Mouse (Mus musculus): ENCODE results near the gene Eps8l3.

The Eps8l3 gene

DNA sequence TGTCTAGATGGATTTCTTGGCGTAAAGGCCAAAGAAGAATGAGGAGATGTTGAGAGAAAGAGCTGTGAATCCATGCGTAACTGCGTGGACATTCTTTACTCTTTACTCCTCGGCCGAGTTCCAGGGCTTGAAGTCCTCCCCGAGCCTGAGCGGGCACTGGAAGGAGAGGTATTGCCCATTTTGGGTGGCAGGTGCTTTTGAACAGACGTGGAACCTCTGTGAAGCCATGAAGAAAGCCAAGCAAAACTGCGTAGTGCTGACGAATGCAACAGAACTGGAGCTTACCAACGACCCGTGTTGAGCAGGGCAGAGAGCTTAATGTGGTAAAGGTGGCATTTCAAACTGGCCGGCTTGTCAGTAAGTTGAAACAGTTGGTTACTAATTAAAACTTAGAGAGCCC lies 21.7 kb downstream of the Eps8l3 start:
- no peak for DNase-seq

DNA sequence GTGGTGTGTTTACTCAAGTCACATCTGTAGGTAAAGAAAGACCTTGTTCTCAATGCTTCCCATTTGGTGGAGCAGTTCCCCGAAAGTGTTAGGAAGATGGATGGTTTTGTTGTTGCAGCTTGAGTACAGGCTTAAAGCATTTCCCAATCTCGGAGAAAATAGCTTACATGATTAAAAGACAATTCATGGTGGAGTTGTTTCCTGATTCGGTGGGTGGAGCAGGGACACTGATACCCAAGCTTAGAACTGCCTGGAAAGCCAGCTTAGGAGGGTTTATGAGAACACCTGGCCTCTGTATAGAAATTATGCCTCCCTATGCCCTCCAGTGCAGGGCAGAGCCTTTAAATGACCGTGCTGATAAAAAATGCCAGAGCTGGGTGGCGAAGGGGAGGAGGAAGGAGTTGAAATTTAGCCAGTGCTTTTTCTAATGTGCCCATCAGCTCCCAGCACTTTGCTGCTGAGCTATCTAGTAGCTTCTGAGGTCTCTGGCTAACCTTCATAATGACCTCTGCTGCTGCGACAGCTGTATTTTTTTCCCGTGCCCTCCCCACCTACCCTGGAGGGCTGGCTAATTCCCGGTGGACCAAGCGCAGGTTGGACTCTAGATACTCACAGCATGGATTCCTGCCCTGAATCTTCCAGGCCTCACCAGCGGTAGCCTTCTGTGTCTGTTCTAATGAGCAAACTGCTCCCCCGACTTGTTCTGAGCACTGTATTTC lies 24.1 kb downstream of the Eps8l3 start:
- no peak for DNase-seq

DNA sequence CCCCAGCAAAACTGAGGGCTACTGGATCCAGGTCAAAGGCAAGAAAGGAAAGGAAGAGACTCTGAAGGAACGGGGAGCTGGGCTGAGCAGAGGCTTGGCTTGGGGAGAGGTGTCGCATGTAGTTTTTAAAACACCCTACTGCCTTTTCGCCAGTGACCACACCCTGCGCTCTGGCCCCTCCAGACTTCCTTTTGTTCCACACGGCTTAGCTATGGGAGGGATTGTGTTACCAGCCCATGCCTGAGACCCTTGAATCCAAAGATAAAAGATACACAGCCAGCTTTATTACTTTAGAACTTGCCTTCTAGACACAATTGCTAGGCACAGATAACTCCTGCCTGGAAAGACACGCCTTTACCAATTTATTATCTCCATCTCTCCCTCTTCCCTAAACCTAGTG lies 28.9 kb downstream of the Eps8l3 start:
- DNase-seq = no peak

DNA sequence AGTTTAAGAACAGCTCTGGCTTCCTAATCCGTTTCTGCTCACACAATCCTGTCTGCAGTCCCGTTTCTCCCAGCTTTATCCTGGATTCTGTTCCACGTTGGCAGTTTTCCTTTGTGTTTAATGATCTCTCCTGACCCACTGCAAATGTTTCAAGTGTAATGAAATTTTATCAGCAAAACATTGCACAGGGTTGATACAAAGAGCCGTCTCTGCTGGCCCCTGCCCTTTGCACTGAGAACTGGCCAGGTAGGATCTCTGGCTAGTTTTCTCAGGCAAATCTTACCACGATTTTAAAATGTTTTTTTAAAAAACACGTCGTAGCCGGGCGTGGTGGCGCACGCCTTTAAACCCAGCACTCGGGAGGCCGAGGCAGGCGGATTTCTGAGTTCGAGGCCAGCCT lies 39.6 kb downstream of the Eps8l3 start:
- DNase-seq = no peak

DNA sequence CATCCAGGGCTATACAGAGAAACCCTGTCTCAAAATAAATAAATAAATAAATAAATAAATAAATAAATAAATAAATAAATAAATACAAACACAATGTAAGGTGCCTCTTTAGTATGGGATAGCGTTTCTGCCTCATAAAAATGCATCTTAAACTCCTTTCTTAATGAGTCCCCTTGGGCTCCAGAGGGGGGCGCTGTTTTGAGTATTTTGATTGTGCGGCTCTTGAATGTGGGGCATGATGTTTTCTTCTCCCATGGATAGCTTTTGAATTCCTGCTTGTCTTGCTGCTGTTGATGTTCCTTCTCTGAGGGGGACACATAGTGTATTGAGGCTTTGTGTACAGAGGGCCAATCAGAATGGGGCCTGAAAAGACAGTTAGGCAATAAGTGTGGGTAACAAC lies 40.1 kb downstream of the Eps8l3 start:
- no peak for DNase-seq

DNA sequence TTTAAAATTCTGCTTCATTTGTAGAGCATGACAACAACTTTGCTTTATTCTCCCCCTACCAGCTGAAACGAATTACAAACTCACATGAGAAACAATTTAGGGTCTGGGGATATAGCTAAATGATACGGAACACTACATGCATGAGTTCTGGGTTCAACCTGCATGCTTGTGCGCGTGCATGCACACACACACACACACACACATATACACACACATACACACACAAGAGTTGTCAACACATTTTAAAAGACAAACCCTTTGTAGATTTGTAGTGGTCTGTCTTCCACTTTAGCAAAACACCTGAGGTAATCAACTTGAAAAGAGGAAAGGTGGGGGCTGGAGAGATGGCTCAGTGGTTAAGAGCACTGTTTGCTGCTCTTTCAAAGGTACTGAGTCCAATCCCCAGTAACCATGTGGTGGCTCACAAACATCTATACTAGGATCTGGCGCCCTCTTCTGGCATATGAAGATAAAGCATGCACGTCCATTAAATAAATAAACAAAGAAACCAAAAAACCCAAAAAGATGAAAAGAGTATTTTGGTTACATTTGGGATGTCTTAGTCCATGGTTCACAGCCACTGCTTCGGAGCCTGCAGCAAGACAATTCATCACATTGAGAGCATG lies 40.9 kb downstream of the Eps8l3 start:
- no peak for DNase-seq

DNA sequence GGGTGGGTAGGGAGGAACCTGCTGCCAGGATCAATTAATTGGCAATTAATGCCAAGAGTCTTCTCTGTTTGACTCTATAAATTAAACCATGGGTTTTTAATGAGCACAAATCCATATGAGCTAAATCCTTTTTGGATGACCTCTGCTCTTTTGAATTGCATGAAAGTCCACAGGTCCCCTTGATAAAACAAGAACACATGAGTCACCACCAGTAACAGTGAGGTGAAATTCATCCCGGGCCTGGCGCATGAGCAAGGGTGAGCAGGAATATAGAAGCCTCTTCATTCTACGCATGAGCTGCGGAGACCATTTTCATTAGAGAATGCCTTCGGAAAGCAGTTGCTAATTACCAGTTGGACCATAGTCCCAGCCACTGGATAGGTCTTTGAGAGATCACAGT lies 43.3 kb downstream of the Eps8l3 start:
- no peak for DNase-seq

DNA sequence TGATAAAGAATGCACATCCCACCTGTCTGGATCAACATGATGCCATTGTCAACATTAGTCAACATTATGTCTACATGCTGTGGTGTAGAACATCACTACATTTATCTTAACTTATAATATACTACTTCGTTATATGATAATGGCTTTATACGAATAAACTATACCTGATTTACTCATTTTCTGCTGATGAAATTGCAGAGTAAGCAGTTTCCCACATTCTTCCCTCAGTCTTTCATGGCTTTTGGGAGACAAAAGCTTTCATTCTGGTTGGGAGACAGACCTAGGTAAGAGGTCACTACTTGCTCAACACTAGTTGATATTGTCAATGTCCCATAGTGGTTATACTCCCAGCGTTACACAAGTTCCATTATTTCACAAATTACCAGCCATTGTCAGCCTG lies 48.3 kb downstream of the Eps8l3 start:
- DNase-seq = no peak

DNA sequence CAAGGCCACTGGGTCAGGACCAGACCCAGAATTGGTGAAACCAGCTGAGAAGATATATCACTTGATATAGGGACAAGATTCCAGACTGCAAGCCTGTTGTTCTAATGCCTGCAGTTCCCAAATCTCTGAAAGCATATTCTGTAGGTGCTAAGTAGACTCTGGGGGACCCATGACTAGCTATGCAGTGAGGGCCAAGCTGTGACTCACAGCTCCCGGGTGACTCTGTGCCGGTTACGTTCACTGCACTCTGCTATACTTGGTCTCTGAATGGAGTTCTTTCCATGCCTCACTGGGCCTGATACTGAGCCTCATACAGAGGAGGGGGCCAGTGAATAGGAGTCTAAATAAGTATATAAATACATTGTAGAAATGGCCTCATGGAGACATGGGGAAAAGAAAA lies 50.8 kb downstream of the Eps8l3 start:
- DNase-seq = no peak

DNA sequence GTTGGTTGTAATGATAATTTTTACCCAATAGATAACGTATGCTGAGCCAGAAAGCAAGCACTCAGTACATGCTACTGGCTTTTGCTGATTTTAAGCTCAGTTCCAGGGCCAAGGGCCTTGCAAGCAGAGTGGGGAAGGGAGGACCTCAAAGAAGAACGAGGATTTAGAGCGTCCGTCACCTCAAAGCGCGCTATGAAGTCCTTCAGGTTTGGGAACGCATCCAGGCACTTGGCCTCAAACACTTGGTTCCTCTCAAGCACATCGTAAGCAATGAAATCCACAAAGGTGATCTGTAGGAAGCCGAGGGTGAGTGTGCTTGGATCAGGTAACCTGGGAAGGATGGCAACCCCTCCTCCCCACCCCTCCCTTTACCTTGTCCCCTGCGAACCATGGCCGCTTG lies 51.7 kb downstream of the Eps8l3 start:
- DNase-seq = no peak

DNA sequence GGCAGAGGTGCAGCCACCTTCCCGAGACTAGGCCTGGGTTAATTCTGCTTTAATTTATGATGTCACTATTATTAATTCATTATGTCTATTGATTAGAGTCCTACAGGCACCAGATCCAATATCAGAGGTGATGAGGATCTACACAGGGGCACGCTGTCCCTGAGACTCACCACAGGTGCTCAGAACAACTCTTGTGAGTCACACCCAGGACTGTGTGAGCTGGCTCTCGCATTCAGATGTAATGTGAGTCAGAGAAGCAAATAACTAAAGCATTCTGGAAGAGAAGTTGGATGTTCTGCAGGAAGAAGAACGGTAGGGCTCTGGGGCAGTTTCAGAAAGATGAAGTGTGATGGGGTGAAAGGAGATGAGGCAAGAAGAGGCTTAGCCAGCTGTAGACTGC lies 52.2 kb downstream of the Eps8l3 start:
- DNase-seq = no peak

DNA sequence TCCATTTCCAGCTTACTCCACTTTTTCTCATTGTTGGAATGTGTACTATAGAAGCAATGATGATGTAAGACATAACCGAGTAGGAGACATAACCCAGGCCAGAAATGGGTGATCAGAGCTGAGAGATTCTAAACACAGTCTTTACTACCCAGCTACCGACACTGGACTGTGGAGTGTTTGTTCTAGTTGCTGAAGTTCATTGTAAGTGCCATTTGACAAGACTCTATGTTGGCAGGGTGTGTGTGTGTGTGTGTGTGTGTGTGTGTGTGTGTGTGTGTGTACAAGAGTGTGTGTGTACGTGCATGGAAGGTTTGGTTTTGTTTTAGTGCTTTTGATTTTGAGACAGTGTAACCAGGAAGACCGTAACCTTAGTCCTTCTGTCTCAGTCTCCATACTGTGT lies 52.7 kb downstream of the Eps8l3 start:
- no peak for DNase-seq

DNA sequence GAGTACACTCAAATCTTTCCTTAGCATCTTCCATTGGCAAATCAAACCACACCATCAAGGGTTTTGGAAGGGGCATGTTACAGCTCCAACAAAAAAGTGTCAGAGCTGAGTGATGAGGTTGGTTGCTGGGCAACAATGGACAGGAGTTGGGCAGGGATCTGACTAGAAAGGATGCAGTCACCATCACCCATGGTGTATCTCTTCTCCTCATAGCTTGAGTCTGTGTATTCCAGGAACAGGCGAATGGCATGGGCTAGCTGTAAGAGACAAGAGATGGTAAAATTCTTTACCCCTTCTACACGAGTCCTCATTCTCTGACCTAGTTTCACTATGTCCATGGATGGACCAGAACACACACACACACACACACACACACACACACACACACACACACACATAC lies 54.1 kb downstream of the Eps8l3 start:
- DNase-seq = no peak

DNA sequence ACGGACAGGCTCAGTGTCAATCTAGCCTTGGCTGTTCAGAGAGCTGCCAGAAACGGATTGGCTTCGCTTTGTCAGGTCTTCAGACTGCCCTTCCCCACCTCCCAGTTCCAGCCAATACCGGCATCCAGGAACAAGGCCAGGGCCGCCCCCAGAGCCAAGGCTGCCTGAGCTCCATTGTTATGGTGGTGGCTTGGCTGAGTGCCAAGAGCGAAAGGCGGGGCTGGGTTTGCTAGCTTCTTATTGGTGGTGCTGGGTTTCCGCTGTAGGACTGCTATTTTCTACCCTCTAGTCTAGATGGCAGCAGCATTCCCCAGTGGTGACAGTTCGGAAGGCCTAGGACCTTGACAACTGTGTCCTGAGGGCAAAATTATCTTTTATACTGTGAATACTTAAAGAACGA lies 54.6 kb downstream of the Eps8l3 start, which contains the start of gene Gstm7:
Gene Gstm7, minus strand, starts transcription at position 148 of the 400 bp plus-strand sequence.
- DNase-seq = peak; percentile 95

DNA sequence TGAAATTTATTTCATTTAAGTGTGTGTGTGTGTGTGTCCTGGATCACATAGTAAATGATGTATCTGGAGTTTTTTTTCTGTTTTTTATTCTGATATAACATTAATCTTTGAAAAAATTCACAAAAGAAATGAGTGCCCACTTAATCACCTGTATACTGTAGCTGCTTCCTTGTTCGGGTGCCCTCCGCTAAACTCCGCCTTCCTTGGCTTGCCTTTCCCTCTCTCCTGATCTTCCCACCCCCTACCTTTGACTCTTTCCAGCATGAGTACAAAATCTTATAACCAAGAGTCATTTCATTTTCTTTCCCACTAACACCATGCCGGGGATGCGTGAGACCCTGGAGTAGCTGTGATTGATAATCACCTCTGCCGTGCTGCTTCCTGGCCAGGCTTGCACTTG lies 55.1 kb downstream of the Eps8l3 start:
- no peak for DNase-seq

DNA sequence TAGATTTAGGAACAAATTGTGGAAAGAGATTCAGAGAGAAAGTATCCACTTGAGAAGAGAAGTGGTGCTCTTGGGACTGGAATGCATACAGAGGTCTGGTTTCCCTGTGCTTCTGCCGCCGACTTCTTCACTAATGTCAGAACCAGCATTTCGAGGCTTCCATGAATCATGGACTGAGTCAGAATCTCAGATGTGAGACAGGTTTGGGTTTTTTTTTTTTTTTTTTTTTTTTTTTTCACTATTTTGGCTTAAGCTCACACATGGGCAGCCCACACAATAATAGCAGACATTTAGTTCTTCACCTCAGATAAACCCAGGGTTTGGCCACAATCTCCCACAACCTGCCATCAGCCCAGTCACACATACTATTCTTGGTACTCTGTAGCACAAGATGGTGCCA lies 58.2 kb downstream of the Eps8l3 start:
- no peak for DNase-seq

DNA sequence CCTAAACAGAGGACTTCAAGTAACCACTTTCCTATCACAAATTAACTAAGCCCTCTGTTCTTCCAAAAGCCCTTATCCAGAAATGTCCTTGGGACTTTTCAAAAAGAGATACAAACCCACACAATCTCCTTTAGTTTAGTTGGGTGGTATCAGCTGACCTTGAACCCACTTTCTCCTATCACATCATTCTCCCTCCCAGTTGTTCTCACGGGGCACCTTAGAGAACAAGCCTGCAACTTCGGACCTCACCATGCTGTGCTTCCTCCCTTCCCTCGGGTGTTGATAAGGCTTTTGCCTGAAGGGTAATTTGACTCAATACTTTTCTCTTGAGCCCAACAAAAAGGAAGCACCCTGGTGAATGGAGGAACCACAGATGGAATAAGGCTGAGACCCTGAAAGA lies 58.9 kb downstream of the Eps8l3 start:
- no peak for DNase-seq

DNA sequence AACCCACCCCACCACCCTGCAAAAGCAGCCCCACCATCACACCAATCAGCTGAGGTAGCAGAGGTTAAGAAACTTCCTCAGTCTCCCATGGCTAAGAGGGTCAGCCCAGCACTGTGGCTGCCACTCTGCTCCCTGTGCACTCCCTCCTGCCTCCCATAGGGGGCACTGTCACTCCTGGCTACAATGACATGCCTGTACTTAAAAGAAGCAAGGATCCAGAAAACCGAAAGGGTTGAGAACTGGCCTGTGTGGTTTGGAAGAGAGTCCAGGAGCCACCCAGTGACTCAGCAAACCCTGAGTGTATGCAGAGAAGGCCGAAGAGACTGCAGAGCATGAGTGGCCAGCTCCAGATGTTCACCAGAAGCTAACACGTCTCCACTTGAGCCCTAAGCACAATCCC lies 62.4 kb downstream of the Eps8l3 start:
- peak; percentile 17 for DNase-seq

DNA sequence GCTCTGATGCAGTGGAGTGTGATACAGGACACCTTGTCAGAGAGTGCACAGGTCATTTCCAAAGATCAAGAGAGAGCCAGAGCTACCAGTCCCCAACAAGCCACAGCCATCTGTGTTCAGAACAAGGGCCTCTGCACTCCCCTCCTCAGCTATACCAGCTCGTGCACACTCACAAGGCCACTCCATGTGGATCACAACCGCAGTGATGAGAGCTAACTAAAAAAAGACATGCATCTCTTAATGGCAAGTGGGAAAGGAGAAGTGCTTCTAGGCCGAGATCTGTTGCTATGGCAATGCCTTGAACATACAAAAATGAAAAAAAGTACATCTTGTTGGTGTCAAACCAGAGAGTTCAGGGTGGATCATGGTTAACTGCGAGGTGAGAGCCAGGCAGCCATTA lies 62.8 kb downstream of the Eps8l3 start:
- no peak for DNase-seq

DNA sequence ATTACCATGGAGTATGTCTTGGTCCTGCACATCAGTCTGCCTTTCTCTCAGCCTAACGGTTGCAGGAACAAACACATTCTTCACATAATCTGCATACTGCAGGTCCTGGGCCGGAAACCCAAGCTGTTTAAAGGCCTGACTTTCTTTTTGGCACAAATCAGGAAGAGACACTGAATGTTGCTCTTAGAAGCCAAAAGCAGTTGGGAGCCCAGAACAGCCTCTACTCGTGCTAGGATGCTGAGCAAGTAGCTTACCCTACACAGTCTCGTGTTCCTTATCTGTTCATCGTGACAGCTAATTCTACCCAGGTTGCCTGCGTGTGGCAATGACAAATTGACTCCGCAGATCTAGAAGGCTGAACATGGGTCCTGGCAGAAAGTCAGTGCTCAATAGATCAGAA lies 63.5 kb downstream of the Eps8l3 start:
- no peak for DNase-seq

DNA sequence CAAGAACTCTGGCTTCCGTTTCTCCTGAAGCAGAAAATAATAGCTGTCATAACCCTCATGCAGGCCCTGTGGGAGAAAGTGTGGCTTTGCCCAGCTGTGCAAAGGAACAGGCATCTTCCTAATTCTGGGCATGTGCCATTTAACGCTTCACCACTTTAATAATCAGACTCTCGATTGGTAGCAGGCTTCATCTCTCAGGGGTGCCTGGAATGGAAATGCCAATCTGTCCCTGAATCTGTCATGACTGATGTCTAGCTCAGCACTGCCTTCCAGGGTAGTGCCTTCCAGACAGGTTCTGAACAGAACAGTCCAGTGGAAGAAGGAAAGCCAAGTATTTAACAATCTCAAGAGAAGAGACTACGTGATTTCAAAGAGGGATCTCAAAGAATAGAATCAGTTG lies 64.2 kb downstream of the Eps8l3 start:
- no peak for DNase-seq
